In genomic region chrX:140456279-140456731, GRCm38 (mm10) we compare ENCODE assay signal across 7 mouse cellular contexts. TPM values are rescaled to one million over a fixed set of nuclear protein-coding genes. Genes with fewer than 3 reads are reported as not detected.
DNase-seq lines count a peak whose midpoint lies in the region; ATAC-seq lines count a peak whose summit lies in the region.

Gene Prps1 (plus strand): TSS chrX:140456613.

- peaks cover 67% of the 10 kb centered on the region for H3K27me3 ChIP-seq in embryonic facial prominence, embryonic 10.5 days (replicated peaks; ENCODE audit: low read depth, poor library complexity, severe bottlenecking)
- peaks cover 75% of the 10 kb centered on the region for H3K27me3 ChIP-seq in limb, embryonic 10.5 days (ENCODE audit: low read depth, poor library complexity, severe bottlenecking)
- H3K27me3 ChIP-seq in midbrain, embryonic 13.5 days, result peaks cover 17% of the 10 kb centered on the region; the same call in 1 of the 2 replicates

- H3K36me3 ChIP-seq in embryonic facial prominence, embryonic 10.5 days (replicated peaks), result no peaks in the 10 kb centered on the region
- no peaks in the 10 kb centered on the region for H3K36me3 ChIP-seq in limb, embryonic 10.5 days
- no peaks in the 10 kb centered on the region for H3K36me3 ChIP-seq in midbrain, embryonic 13.5 days

- H3K27ac ChIP-seq in embryonic facial prominence, embryonic 10.5 days (replicated peaks), result peak within 1 kb of the TSS; percentile 84
- H3K27ac ChIP-seq in limb, embryonic 10.5 days, result peak within 1 kb of the TSS; percentile 86
- peak within 1 kb of the TSS; percentile 25; the same call in 1 of the 2 replicates for H3K27ac ChIP-seq in midbrain, embryonic 13.5 days

- peak; percentile 95 for ATAC-seq in granulocyte monocyte progenitor cell, adult 5-6 weeks (replicated peaks; ENCODE audit: poor library complexity, severe bottlenecking)
- peak; percentile 94 for ATAC-seq in midbrain, embryonic 13.5 days

- peak within 1 kb of the TSS; percentile 57 for H3K4me2 ChIP-seq in midbrain, embryonic 13.5 days (replicated peaks)

- peak within 1 kb of the TSS; percentile 68 for H3K4me3 ChIP-seq in embryonic facial prominence, embryonic 10.5 days
- H3K4me3 ChIP-seq in limb, embryonic 10.5 days, result peak within 1 kb of the TSS; percentile 64
- H3K4me3 ChIP-seq in midbrain, embryonic 13.5 days (replicated peaks), result peak within 1 kb of the TSS; percentile 55

- H3K4me1 ChIP-seq in embryonic facial prominence, embryonic 10.5 days, result no peaks in the 10 kb centered on the region
- 0 out of 2 replicates have a peak, but pooled peaks cover 3% of the 10 kb centered on the region for H3K4me1 ChIP-seq in limb, embryonic 10.5 days
- H3K4me1 ChIP-seq in midbrain, embryonic 13.5 days (replicated peaks), result 0 out of 2 replicates have a peak, but pooled peaks cover 9% of the 10 kb centered on the region

- peak within 1 kb of the TSS; percentile 65 for H3K9ac ChIP-seq in midbrain, embryonic 13.5 days (replicated peaks)

- H3K9me3 ChIP-seq in embryonic facial prominence, embryonic 10.5 days, result no peaks in the 10 kb centered on the region
- H3K9me3 ChIP-seq in limb, embryonic 10.5 days (replicated peaks), result no peaks in the 10 kb centered on the region
- H3K9me3 ChIP-seq in midbrain, embryonic 13.5 days, result no peaks in the 10 kb centered on the region

- DNase-seq in adrenal gland, postnatal 10 days, result peak; percentile 88
- peak; percentile 88 for DNase-seq in embryonic facial prominence, embryonic 10.5 days (ENCODE audit: low spot score)
- DNase-seq in kidney, adult 11 months, result peak; percentile 78
- peak; percentile 82 for DNase-seq in limb, embryonic 10.5 days (ENCODE audit: low spot score)
- peak; percentile 81 for DNase-seq in spleen, adult 12 weeks (ENCODE audit: low spot score)

- WGBS in embryonic facial prominence, embryonic 10.5 days, result 20% methylated on average over 26 of the region's 26 CpGs
- WGBS in limb, embryonic 10.5 days, result 4% methylated on average over 26 of the region's 26 CpGs
- WGBS in midbrain, embryonic 13.5 days, result 28% methylated on average over 26 of the region's 26 CpGs

RNA-seq across cellular contexts. Expression of gene Prps1, which starts in this region (rescaled TPM):
- 10 to 100 TPM; 19.7 to 24.5 TPM for total RNA-seq in adrenal gland, postnatal 10 days (2021)
- 89.6 TPM in 2 replicates for polyA plus RNA-seq in embryonic facial prominence, embryonic 10.5 days (2016; fragmentation: Nextera tagmentation; extraction: Ambion mirVana)
- 63.6 and 69.8 TPM in 2 replicates for total RNA-seq in granulocyte monocyte progenitor cell, adult 5-6 weeks (2014; fragmentation: Nextera tagmentation)
- total RNA-seq in granulocyte monocyte progenitor cell, adult 5-6 weeks (2017), result 56.4 and 78.2 TPM in 2 replicates
- polyA plus RNA-seq in limb, embryonic 10.5 days (2016; fragmentation: Nextera tagmentation; extraction: Ambion mirVana), result 95.7 and 111 TPM in 2 replicates
- polyA plus RNA-seq in midbrain, embryonic 13.5 days (2015; fragmentation: Nextera tagmentation; extraction: Ambion mirVana), result 64.2 and 66.4 TPM in 2 replicates

Comparison
In these comparisons a context has a peak if more than half of its experiments do, and no peak if none do; other contexts are left out.
1. Peak in every context shown above with its lines: DNase-seq, ATAC-seq, H3K4me3 ChIP-seq and H3K27ac ChIP-seq.
2. H3K27ac ChIP-seq: peak in every context shown above with its lines; median percentile 86 in limb, embryonic 10.5 days; 84 in embryonic facial prominence, embryonic 10.5 days; 25 in midbrain, embryonic 13.5 days.